Mouse (Mus musculus) liver, adult 2 months (tissue): ENCODE measurements at regions not wholly inside any gene's neighbourhood (a gene's known extent, or its start where the extent isn't known, plus 50 kb on each side); places are given as distances from the start of the nearest gene placed in this dataset.
"Not testable (repeated sequence)": the region's sequence is repeated elsewhere in the genome, so short reads cannot be mapped to it uniquely, and the experiment has no call there.

Experiments
- CTCF ChIP-seq: fragments of 200-500 bp; IDR thresholded peaks from 2 replicates; pipeline ENCODE4 v1.5.1; 2011; ENCODE audit warnings: low read depth, low read length, control low read depth
- POLR2A ChIP-seq: fragments of 200-500 bp; IDR thresholded peaks from 2 replicates; pipeline ENCODE4 v1.6.1; 2011; ENCODE audit warnings: low read length, control low read depth; ENCODE audit not compliant: insufficient read depth; ENCODE audit errors: extremely low read depth

GRCm38 (mm10) chr3:5950243-5950642 is 199.6 kb downstream of the Gm8797 start:
- TF ChIP-seq CTCF, POLR2A: not testable (repeated sequence)
